Mouse (Mus musculus) CD4-positive, CD25-positive, alpha-beta regulatory T cell (primary cell): ENCODE results near the gene Usp10. TPM values are rescaled to one million over a fixed set of nuclear protein-coding genes. Genes with fewer than 3 reads are reported as not detected.

Experiments used
- polyA plus RNA-seq: library from polyadenylated mRNA; unstranded; fragments of 100-300 nt; shearing (Covaris generic); gene quantifications from one replicate; pipeline ENCODE4 v1.2.1, GENCODE M21; 2017

The Usp10 gene
- polyA plus RNA-seq: 96.0 TPM

GRCm38 (mm10) chr8:119909944-119910546 is at the start of gene Usp10:
Gene Usp10 (plus strand): TSS chr8:119910360.

DNA sequence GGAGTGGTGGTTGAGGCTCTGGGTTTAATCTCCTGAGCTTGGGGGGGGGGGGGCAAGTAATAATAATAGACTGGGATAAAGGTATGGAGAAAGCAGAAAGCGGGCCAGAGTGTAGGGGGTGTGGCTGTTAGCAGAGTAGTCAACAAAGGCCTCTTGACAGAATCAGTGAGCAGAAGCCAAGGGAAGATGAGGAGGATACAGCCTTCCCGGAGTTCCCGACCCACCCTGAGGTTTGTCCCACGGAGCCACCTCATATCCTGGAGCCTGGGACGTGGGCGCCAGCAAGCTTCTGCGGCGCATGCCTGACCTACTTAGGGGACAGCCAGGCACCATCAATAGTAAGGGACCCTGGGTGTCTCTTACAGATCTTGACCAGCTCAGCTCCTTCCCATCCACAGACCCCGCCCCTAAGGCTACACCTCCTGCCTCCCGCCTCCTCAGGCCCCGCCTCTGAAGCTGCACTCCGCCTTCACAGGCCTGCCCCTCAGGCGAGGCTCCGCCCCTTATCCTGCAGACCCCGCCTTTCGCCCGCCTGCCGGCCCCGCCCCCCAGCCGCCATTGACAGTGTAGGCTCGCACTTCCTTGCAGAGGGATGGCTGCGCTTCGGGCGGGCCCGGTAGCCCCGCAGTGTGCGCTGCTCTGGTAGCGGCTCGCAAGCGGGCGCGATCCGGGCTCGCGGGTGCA is 48.3 kb upstream of the Usp10 start, which contains the start of gene Klhl36:
Gene Klhl36, plus strand, starts transcription at position 561 of the 684 bp plus-strand sequence.

DNA sequence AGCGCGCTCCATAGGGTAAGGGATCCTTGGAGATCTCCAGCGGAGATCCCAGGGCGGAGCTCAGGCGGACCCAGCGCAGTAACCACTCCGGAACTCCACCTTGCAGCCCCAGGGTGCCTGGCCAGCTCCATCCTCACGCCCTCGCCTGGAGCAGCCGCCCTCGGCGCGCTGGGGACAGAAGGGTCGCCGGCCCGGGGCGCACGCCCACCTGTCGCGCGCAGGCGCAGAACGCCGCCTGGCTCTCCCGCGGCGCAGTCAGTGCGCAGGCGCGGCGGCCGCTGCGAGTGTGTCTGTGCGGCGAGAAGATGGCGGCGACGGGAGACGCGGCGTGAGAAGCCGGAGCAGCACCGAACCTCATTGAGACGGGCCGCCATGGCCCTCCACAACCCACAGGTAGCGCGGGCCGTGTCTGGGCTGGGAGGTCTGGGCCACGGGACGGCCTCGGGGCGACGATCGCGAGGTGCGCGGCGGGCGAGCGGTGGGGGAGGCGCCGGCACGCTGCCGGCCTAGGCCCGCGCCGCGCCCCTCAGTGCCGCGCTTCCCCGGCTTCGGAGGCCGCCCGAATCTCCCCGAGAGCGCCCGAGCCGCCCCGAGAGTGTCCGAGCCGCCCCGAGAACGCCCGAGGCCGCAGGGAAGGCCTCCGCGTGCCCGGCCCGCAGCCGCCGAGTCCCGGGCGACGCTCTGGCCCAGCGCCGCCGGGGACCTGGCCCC is 542 bp downstream of the Usp10 start, which contains the start of gene Gm20388:
Gene Gm20388, plus strand, starts transcription at position 295 of the 711 bp plus-strand sequence.

DNA sequence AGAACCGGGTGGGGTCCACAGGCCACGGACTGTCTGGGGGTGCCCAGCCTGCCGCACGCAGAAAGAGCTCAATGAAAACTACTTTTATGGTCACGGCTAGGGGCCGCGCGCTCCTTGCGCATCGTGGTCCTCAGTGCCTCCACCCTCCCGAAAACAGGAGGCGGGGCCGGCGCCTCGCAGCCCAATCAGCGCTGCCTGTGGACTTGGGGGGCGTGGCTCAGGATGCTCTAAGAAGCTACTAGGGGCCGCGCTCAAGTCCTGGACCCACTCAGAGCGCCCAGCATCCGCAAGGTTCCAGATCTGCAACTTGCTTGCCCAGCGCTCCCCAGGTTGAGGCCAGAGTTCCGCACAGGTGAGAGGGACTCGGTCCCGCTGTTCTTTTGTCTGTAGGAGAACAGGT is 82.1 kb downstream of the Usp10 start, which contains the start of gene Crispld2:
Gene Crispld2, plus strand, starts transcription at position 190 of the 400 bp plus-strand sequence.

Other genes with a start within 250 kb of the Usp10 start
- gene Wfdc1, start 244.0 kb upstream of the Usp10 start, polyA plus RNA-seq: not detected
- not detected for gene Atp2c2, start 210.4 kb upstream of the Usp10 start, polyA plus RNA-seq
- gene Tldc1, start 131.9 kb upstream of the Usp10 start, polyA plus RNA-seq: 11.0 TPM
- 400 TPM for gene Cotl1, start 69.8 kb upstream of the Usp10 start, polyA plus RNA-seq
- gene Klhl36, start 48.1 kb upstream of the Usp10 start, polyA plus RNA-seq: 26.5 TPM
- gene Gm20388, start 481 bp downstream of the Usp10 start, polyA plus RNA-seq: not detected
- gene Crispld2, start 82.1 kb downstream of the Usp10 start, polyA plus RNA-seq: 0.30 TPM
- gene Zdhhc7, start 191.1 kb downstream of the Usp10 start, polyA plus RNA-seq: 59.2 TPM
- gene 6430548M08Rik, start 203.8 kb downstream of the Usp10 start, polyA plus RNA-seq: 0.66 TPM